Mouse (Mus musculus): ENCODE results near the gene Klk1b4. TPM values are rescaled to one million over a fixed set of nuclear protein-coding genes. Genes with fewer than 3 reads are reported as not detected.
"Not testable (repeated sequence)": the region's sequence is repeated elsewhere in the genome, so short reads cannot be mapped to it uniquely, and the experiment has no call there.

Gene Klk1b4
- polyA plus RNA-seq, 1 experiment from 2014 or later: not detected

DNA sequence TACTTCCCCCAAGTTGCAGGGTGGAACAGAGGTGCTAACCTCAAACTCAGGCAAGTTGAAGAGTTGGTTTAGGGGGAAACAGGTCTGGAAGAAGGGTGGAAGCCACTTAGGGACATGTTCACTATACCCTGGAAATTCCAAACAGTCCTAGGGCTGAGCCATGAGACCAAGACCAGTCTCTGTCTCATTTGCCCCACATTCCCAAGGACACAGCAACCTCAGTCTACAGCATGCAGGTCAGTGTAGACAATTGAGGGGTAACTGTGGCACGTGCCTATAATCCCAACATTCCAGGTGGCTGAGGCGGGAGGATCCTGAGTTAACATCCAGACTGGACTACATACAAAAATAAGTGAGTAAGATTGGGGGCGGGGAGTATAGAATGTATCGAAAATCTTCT lies 42.0 kb downstream of the Klk1b4 start:
- peaks cover 6% of the 10 kb centered on the region for H3K4me1 ChIP-seq (replicated peaks; ENCODE audit: control insufficient read depth, insufficient read depth, low read length)
- WGBS: 89% methylated on average over 4 of the region's 4 CpGs
- ATAC-seq: no peak
- H3K4me3 ChIP-seq (ENCODE audit: low read depth, low read length): no peak overlapping the region
- H3K9ac ChIP-seq (ENCODE audit: low read depth, low read length): no peak overlapping the region
- no peaks in the 10 kb centered on the region for H3K27me3 ChIP-seq (replicated peaks; ENCODE audit: control insufficient read depth, insufficient read depth, low read length)
- no peaks in the 10 kb centered on the region for H3K9me3 ChIP-seq (ENCODE audit: control insufficient read depth)
- peaks cover 39% of the 10 kb centered on the region for H3K36me3 ChIP-seq (ENCODE audit: control insufficient read depth, insufficient read depth)
- no peak overlapping the region for H3K4me2 ChIP-seq (replicated peaks; ENCODE audit: low read depth)
- H3K27ac ChIP-seq (ENCODE audit: low read depth, low read length): no peak overlapping the region
- TF ChIP-seq CTCF (IDR thresholded peaks at IDR 0.05; ENCODE audit: low read depth): no peak

DNA sequence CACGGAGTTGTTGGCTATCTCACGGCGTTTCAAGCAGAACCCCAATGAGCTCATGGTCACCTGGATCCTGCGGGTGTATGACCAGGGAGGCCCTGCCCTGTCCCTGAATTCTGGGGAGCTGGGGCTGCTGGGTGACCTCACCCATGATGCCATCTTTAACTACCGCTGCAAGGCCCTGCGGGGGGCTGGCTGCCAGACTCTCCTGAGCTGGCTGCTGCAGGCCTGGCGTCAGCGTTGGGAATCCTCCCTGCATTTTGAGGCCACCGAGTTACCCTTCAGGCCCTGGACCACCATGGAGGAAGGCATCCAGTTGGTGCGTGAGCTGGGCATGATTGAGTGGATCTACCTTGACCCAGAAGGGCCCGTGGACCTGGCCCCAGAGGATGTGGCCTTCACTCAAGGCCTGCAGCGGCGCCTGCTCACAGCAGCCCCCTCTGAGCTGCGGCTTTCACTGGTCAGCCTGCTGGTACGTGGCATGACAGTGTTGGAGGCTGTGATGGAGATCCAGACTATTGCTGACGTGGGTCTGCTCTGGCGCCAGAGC lies 43.6 kb downstream of the Klk1b4 start:
- not testable (repeated sequence) for H3K4me1 ChIP-seq (replicated peaks; ENCODE audit: control insufficient read depth, insufficient read depth, low read length); H3K9ac ChIP-seq (ENCODE audit: low read depth, low read length); ATAC-seq; H3K9me3 ChIP-seq (ENCODE audit: control insufficient read depth); H3K4me2 ChIP-seq (replicated peaks; ENCODE audit: low read depth); H3K27ac ChIP-seq (ENCODE audit: low read depth, low read length); H3K4me3 ChIP-seq (ENCODE audit: low read depth, low read length); H3K27me3 ChIP-seq (replicated peaks; ENCODE audit: control insufficient read depth, insufficient read depth, low read length)
- H3K36me3 ChIP-seq (ENCODE audit: control insufficient read depth, insufficient read depth): peaks cover 39% of the 10 kb centered on the region
- 86% methylated on average over 17 of the region's 17 CpGs for WGBS

DNA sequence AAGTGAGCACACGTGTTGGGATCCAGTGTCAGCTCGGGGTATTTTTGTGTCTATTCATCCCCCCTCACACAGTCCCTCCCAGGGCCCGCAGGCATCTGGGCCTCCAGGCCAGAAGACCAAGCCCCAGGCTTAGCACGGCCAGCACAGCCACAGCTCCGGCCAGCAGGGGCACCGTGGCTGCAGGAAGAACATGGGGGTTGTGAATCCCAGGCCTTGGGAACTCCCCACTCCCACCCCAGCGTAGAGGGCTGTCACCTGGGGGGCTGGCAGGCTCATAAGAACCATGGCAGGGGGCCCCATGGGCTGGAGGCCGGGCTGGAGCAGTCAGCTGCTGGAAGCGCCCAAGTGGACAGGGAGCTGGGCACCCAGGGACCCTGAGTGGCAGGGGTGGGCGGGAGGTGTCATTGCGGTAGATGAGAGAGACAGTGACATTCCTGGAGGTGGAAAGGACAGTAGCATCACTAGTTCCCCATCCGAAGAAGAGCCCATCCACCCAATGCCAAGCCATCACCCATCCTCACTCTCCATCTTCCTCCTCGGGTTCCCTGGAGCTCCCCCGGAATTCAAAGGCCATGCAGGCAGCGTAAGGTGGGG lies 45.9 kb downstream of the Klk1b4 start:
- Histone ChIP-seq H3K27ac (ENCODE audit: low read depth, low read length) (no peak overlapping the region), H3K4me3 (ENCODE audit: low read depth, low read length) (no peak overlapping the region), H3K27me3 (replicated peaks; ENCODE audit: control insufficient read depth, insufficient read depth, low read length) (no peaks in the 10 kb centered on the region), H3K4me1 (replicated peaks; ENCODE audit: control insufficient read depth, insufficient read depth, low read length) (no peaks in the 10 kb centered on the region), H3K36me3 (ENCODE audit: control insufficient read depth, insufficient read depth) (peaks cover 37% of the 10 kb centered on the region), H3K9ac (ENCODE audit: low read depth, low read length) (no peak overlapping the region), H3K4me2 (replicated peaks; ENCODE audit: low read depth) (no peak overlapping the region), H3K9me3 (ENCODE audit: control insufficient read depth) (no peaks in the 10 kb centered on the region)
- ATAC-seq: no peak
- 0 out of 2 replicates have a peak, but pooled peaks have one; percentile 6 for TF ChIP-seq CTCF (IDR thresholded peaks at IDR 0.05; ENCODE audit: low read depth)
- 68% methylated on average over 15 of the region's 15 CpGs for WGBS

DNA sequence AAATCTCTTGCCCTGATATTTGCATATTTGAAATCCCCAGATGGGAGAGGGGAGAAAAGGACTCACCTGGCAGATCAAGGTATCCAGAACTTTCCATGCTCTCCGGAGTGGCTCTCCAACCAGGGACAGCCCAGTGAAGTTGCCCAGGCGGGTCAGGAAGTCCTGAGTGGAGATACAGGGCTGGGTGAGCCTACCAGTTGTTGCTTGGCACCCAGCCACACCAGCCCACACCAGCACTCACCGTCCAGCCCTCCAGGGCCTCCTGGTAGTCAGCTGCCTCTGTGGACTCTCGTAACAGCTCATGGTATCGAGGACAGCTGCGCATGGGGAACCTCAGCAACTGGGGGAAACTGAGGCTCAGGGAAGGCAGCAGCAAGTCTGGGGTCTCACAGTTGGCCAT lies 47.7 kb downstream of the Klk1b4 start:
- H3K9ac ChIP-seq (ENCODE audit: low read depth, low read length): no peak overlapping the region
- H3K36me3 ChIP-seq (ENCODE audit: control insufficient read depth, insufficient read depth): peaks cover 23% of the 10 kb centered on the region
- no peaks in the 10 kb centered on the region for H3K4me1 ChIP-seq (replicated peaks; ENCODE audit: control insufficient read depth, insufficient read depth, low read length)
- H3K4me2 ChIP-seq (replicated peaks; ENCODE audit: low read depth): no peak overlapping the region
- no peak for TF ChIP-seq CTCF (IDR thresholded peaks at IDR 0.05; ENCODE audit: low read depth)
- H3K9me3 ChIP-seq (ENCODE audit: control insufficient read depth): no peaks in the 10 kb centered on the region
- H3K27ac ChIP-seq (ENCODE audit: low read depth, low read length): no peak overlapping the region
- no peak for ATAC-seq
- WGBS: 63% methylated on average over 6 of the region's 6 CpGs
- no peak overlapping the region for H3K4me3 ChIP-seq (ENCODE audit: low read depth, low read length)
- no peaks in the 10 kb centered on the region for H3K27me3 ChIP-seq (replicated peaks; ENCODE audit: control insufficient read depth, insufficient read depth, low read length)

DNA sequence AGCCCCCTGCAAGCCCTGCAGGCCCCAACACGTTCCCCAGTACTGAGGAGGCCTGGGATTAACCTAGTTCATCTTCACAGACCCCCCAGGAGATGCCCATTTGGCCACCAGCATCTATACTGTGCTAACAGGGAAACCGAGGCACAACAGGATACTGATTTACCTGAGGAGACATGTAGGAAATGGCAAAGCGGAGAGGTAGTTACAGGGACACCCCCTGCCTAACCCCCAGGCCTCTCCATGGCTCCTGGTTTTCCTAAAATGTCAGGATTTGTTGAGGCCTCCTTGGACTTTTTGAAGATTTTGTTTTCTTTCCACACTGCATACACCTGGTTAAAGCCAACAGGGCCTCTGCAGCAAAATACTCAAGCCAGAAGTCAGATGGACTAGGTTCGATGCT lies 50.0 kb downstream of the Klk1b4 start, which contains the start of gene Acp4:
Gene Acp4 (minus strand): TSS at position 101 of the 400 bp plus-strand sequence.
- Histone ChIP-seq H3K4me2 (replicated peaks; ENCODE audit: low read depth) (no peak within 1 kb of the TSS), H3K9me3 (ENCODE audit: control insufficient read depth) (no peaks in the 10 kb centered on the region), H3K4me1 (replicated peaks; ENCODE audit: control insufficient read depth, insufficient read depth, low read length) (no peaks in the 10 kb centered on the region), H3K27ac (ENCODE audit: low read depth, low read length) (no peak within 1 kb of the TSS), H3K36me3 (ENCODE audit: control insufficient read depth, insufficient read depth) (peaks cover 8% of the 10 kb centered on the region; the same call in 1 of the 2 replicates), H3K27me3 (replicated peaks; ENCODE audit: control insufficient read depth, insufficient read depth, low read length) (no peaks in the 10 kb centered on the region), H3K9ac (ENCODE audit: low read depth, low read length) (no peak within 1 kb of the TSS), H3K4me3 (ENCODE audit: low read depth, low read length) (no peak within 1 kb of the TSS)
- TF ChIP-seq CTCF (IDR thresholded peaks at IDR 0.05; ENCODE audit: low read depth): no peak
- WGBS: 81% methylated on average over 4 of the region's 4 CpGs
- ATAC-seq: no peak

DNA sequence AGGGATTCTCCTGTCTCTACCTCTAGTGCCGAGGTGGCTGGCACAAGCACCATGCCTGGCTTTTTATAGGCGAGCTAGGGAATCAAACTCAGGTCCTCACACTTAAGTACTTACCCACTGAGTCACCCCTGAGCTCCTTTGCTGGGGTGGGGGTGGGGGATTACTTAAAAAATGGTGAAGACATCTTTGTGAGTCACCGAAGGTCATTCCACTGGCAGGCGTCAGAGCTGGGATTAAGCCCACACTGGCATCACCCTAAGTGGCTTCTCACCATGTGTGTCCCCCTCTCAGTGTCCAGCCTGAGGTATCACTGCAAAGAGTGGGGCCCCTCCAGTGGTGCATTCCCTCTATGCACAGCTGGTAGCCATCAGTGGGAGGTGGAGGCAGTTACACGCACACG lies 53.2 kb downstream of the Klk1b4 start:
- Histone ChIP-seq H3K4me2 (replicated peaks; ENCODE audit: low read depth) (no peak overlapping the region), H3K27me3 (replicated peaks; ENCODE audit: control insufficient read depth, insufficient read depth, low read length) (peaks cover 4% of the 10 kb centered on the region; the same call in 1 of the 2 replicates), H3K36me3 (ENCODE audit: control insufficient read depth, insufficient read depth) (no peaks in the 10 kb centered on the region), H3K9ac (ENCODE audit: low read depth, low read length) (no peak overlapping the region), H3K9me3 (ENCODE audit: control insufficient read depth) (no peaks in the 10 kb centered on the region), H3K4me1 (replicated peaks; ENCODE audit: control insufficient read depth, insufficient read depth, low read length) (no peaks in the 10 kb centered on the region; the same call in 1 of the 2 replicates), H3K27ac (ENCODE audit: low read depth, low read length) (no peak overlapping the region), H3K4me3 (ENCODE audit: low read depth, low read length) (no peak overlapping the region)
- WGBS: 63% methylated on average over 6 of the region's 6 CpGs
- TF ChIP-seq CTCF (IDR thresholded peaks at IDR 0.05; ENCODE audit: low read depth): no peak
- ATAC-seq: no peak
